Mouse (Mus musculus): ENCODE results near the gene Tcf3.

Tcf3 gene

GRCm38 (mm10) chr10:80433513-80434232 is at the start of gene Tcf3:
Gene Tcf3 (minus strand): TSS chr10:80433647.
- DNase-seq, result peak; percentile 95 to 96

GRCm38 (mm10) chr10:80481002-80481401 is 47.6 kb upstream of the Tcf3 start:
- DNase-seq, result no peak

GRCm38 (mm10) chr10:80478531-80478930 is 45.1 kb upstream of the Tcf3 start:
- DNase-seq, result no peak

GRCm38 (mm10) chr10:80475290-80475959 is 42.0 kb upstream of the Tcf3 start:
- peak; percentile 89 to 92 for DNase-seq

- no peak for DNase-seq
These were observed 31.6 kb upstream of the Tcf3 start for GRCm38 (mm10) chr10:80465066-80465465.

- no peak for DNase-seq
These were observed 31.1 kb upstream of the Tcf3 start for GRCm38 (mm10) chr10:80464381-80465035.

GRCm38 (mm10) chr10:80461346-80461745 is 27.9 kb upstream of the Tcf3 start:
- no peak for DNase-seq

GRCm38 (mm10) chr10:80460324-80460723 is 26.9 kb upstream of the Tcf3 start:
- DNase-seq, result no peak

- no peak for DNase-seq
These were observed 26.2 kb upstream of the Tcf3 start for GRCm38 (mm10) chr10:80459671-80460070.

- no peak for DNase-seq
These were observed 25.8 kb upstream of the Tcf3 start for GRCm38 (mm10) chr10:80459236-80459635.

GRCm38 (mm10) chr10:80455697-80456096 is 22.2 kb upstream of the Tcf3 start:
- no peak for DNase-seq

- no peak for DNase-seq
These were observed 21.3 kb upstream of the Tcf3 start for GRCm38 (mm10) chr10:80454781-80455180.

- DNase-seq, result no peak
These were observed 20.2 kb upstream of the Tcf3 start for GRCm38 (mm10) chr10:80453601-80454000.

- no peak for DNase-seq
These were observed 17.2 kb upstream of the Tcf3 start for GRCm38 (mm10) chr10:80450599-80450998.

GRCm38 (mm10) chr10:80445898-80446601 is 12.6 kb upstream of the Tcf3 start:
- DNase-seq, result peak; percentile 84 to 85

GRCm38 (mm10) chr10:80445052-80445451 is 11.6 kb upstream of the Tcf3 start:
- DNase-seq, result no peak

GRCm38 (mm10) chr10:80444339-80445045 is 11.0 kb upstream of the Tcf3 start:
- no peak for DNase-seq

GRCm38 (mm10) chr10:80443575-80444278 is 10.3 kb upstream of the Tcf3 start:
- DNase-seq, result no peak

GRCm38 (mm10) chr10:80442989-80443388 is 9.5 kb upstream of the Tcf3 start:
- DNase-seq, result peak; percentile 63 to 67

GRCm38 (mm10) chr10:80441598-80441997 is 8.2 kb upstream of the Tcf3 start:
- no peak for DNase-seq

- DNase-seq, result no peak
These were observed 6.6 kb upstream of the Tcf3 start for GRCm38 (mm10) chr10:80440031-80440430.

GRCm38 (mm10) chr10:80437973-80438372 is 4.5 kb upstream of the Tcf3 start:
- no peak for DNase-seq

Measured in B cell, adult 2 months (primary cell).